Comparison of ENCODE assay signal across 9 mouse cellular contexts in genomic region chr14:78984296-78984695, GRCm38 (mm10).
DNase-seq lines count a peak whose midpoint lies in the region; ATAC-seq lines count a peak whose summit lies in the region.
"Had no signal": no experiment of that assay in that cellular context is flagged by ENCODE, and none has a peak within 500 bp of the region (broad histone marks: within the 10 kb centered on the region; RNA-seq: fewer than 3 reads in every experiment).

No protein-coding gene starts in this region.

- H3K4me3 ChIP-seq in heart, embryonic 10.5 days = no peak overlapping the region

- H3K4me1 ChIP-seq in heart, embryonic 10.5 days = peaks cover 16% of the 10 kb centered on the region

- intact Hi-C loops in left cerebral cortex, postnatal 4 days (cut with DNase I) = no loop called here

- no peaks in the 10 kb centered on the region for H3K27me3 ChIP-seq in heart, embryonic 10.5 days (ENCODE audit: insufficient read depth, poor library complexity, severe bottlenecking)

- 50% methylated on average over 2 of the region's 2 CpGs for WGBS in heart, embryonic 10.5 days

- peak; percentile 15; the same call in 1 of the 2 replicates for ATAC-seq in cerebellum, adult (ENCODE audit: insufficient number of reproducible peaks, low FRiP score, low TSS enrichment)
- ATAC-seq: forebrain, embryonic 16.5 days had no signal

- no peaks in the 10 kb centered on the region for H3K36me3 ChIP-seq in heart, embryonic 10.5 days

- peak overlapping the region; percentile 56 for H3K27ac ChIP-seq in heart, embryonic 10.5 days

- no peak for DNase-seq in cerebellum, adult 8-10 months
- peak; percentile 19 for DNase-seq in left cerebral cortex, adult 11 months (ENCODE audit: low spot score)
- no peak for DNase-seq in left cerebral cortex, postnatal 4 days
- DNase-seq in heart, embryonic 10.5 days (ENCODE audit: low spot score) = no peak
- peak; percentile 30 for DNase-seq in lung, postnatal 36 days
- no peak for DNase-seq in spleen, postnatal 4 days (ENCODE audit: low spot score in 2 of 2)
- DNase-seq in spleen, postnatal 10 days (ENCODE audit: low spot score in 2 of 2) = no peak

- no peaks in the 10 kb centered on the region for H3K9me3 ChIP-seq in heart, embryonic 10.5 days

Comparison
In these comparisons a context has a peak if more than half of its experiments do, and no peak if none do; other contexts are left out.
1. DNase-seq: peak in left cerebral cortex, adult 11 months (single experiment) and lung, postnatal 36 days (single experiment); none in cerebellum, adult 8-10 months (single experiment), left cerebral cortex, postnatal 4 days (single experiment), heart, embryonic 10.5 days (single experiment), spleen, postnatal 4 days (0 of 2) and spleen, postnatal 10 days (0 of 2).